Mouse (Mus musculus) ovary, adult 10 weeks (tissue): ENCODE data around the gene Fbxo42. TPM values are rescaled to one million over a fixed set of nuclear protein-coding genes. Genes with fewer than 3 reads are reported as not detected.

ENCODE experiments used
- polyA plus RNA-seq: library from polyadenylated mRNA; stranded (reverse); fragments of 350-450 nt; fragmentation: Illumina TruSeq; extraction: RNeasy Lipid Tissue Mini Kit (QIAGEN cat#74804); gene quantifications from one replicate; pipeline ENCODE4 v1.2.3, GENCODE M21; 2014

Gene Fbxo42
- polyA plus RNA-seq: 6.7 TPM

DNA sequence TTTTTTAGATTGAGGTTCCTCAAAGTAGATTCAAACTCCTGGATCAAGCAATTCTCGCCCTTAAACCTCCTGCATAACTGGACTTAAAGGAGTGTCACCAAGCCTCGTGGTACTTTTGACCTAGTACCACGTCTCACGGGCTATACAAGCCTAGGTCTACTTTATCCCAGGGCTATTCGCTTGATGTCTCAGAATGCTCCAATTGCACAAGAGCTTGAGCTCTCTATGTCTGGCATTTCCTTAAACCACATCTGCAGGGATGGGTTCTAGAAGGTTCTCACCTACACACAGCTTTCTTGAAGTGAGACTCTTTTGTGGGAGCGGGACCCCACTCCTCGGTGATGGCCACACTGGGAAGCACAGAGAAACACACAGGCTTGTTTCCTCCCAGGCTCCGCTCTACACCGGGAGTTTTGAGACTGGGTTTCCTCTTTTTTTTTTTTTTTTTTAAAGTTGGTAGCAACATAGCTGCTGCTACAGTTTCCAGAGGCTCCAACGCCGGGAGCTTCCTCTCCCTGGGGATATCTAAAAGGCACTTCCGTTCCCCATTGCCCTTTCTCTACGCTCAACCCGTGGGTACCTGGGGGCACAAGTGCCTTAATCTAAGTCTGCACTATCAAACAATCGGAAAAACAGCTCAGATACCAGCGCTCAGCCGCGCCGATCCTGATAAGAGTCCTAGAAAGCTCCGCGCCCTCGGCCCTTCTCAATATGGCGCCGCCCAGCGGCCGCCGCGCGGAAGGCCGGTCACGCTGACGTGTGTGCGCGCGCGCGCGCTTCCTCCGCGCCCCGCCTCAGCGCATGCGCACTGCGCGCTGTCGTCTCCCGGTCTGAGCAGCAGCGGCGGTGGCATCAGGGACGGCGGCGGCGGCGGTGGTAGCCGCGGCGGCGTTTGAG, at the start of gene Fbxo42:
Fbxo42 (plus strand) TSS at position 802 of the 897 bp plus-strand sequence.

DNA sequence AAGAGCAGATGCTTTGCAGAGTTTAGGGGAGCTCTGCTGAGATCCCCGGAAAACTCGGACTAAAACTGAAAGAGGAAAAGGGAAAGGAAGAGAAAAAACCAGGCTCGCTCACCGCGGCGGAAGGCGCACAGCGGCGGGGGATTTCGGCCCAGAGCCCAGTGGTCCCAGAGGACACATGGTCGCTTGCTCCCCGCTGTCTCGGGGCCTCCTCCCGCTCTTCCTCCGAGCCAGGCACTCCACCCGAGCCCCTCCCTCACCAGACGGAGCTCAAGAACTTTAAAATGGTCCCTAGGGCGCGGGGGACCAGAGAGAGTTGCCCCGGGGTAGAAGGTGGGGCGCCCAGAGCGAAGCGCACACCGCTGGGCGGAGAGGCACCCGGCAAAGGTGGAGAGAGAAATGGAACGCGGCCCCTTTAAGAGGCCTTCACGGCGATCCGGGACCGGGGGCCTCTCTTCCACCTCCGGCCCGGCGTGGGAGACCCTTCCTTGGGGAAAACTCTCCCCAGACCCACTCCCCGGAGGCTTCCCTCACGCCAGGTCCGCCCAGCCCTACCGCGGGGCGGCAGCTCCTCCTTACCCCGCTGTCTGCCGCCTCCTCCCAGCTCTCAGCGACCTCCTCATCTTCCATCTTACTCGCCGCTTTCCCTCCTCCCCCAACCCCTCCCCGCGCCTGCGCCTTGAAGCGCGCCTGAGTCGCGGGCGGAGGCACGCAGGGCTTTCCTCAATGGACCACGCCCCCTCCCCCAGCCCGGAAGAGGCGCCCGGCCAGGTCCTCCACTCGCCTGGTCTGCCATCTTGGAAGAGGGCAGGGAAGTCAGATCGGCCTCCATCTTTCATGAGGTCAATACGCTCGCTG, 8.4 kb upstream of the Fbxo42 start, which contains the start of gene Szrd1:
Szrd1 (minus strand) TSS at position 660 of the 855 bp plus-strand sequence.

DNA sequence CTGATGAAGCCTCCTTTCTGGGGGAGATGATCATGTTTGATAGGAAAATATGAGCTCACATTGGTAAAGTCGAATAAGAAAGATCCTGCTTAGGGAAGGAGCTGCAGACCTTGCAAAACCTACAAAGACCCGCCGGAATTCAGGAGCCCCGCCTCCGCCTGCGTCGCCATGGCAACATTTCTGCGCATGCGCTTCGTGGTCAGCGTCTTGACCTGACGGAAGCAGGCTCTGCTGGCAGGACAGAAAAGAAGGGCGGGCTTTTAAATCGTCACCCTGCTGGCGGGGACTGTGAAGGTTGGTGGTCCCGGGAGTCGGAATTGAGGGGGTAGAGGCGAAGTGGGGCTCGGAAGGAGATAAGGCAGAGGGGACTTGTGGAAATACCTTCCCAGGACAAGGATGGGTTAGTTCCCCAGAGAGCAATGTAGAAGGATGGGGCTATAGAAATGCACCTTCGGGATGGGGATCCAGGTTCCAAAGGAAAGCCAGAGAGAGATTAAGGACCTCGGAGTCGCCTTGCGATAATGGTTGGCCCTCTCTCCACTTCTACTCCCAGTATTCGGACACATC, 66.1 kb downstream of the Fbxo42 start, which contains the start of gene Rsg1:
Rsg1 (plus strand) TSS at position 187 of the 567 bp plus-strand sequence.

DNA sequence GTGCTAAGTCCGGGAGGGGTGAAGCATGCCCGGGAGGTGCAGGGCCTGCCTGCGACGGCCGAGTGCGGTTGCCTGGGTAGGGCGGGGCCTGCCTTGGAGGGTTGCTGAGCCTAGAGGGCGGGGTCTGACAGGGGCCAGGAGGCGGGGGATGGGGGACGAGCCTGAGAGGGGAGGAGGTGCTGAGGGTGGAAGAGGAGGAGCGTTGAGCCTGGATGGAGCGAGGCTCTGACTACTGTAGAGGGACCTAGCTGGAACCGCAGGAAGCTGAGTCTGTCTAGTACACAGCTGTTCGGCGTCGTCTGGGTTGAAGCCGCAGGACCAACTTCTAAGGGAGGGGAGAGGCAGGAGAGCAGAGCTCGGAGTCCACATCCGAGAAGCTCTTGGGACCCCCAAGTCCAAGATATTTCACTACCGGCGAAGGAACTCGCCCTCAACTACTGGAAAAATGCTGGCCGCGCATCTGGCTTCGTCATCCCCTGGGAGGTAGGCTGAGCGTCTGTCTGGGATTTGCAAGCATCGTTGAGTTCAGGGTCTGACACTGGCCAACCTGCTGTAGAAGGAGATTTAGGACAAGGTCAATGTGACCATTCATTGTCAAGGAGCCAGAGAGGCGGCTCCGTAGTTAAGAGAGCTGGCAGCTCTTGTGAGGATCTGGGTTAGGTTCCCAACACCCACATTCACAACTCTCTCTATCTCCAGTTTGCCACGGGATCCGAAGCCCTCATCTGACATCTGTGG, 91.8 kb downstream of the Fbxo42 start, which contains the start of gene Arhgef19:
Arhgef19 (plus strand) TSS at position 112 of the 738 bp plus-strand sequence.

Other genes starting within 250 kb of the Fbxo42 start
- 0.20 TPM for gene Padi2, start 241.6 kb upstream of the Fbxo42 start, polyA plus RNA-seq
- gene Sdhb, start 186.7 kb upstream of the Fbxo42 start, polyA plus RNA-seq: 31.6 TPM
- gene Atp13a2, start 161.0 kb upstream of the Fbxo42 start, polyA plus RNA-seq: 3.6 TPM
- not detected for gene Mfap2, start 137.5 kb upstream of the Fbxo42 start, polyA plus RNA-seq
- 0.88 TPM for gene Crocc, start 87.4 kb upstream of the Fbxo42 start, polyA plus RNA-seq
- 5.8 TPM for gene Necap2, start 69.6 kb upstream of the Fbxo42 start, polyA plus RNA-seq
- not detected for gene Spata21, start 59.6 kb upstream of the Fbxo42 start, polyA plus RNA-seq
- 27.7 TPM for gene Szrd1, start 8.1 kb upstream of the Fbxo42 start, polyA plus RNA-seq
- not detected for gene Rsg1, start 66.0 kb downstream of the Fbxo42 start, polyA plus RNA-seq
- 0.11 TPM for gene Arhgef19, start 91.6 kb downstream of the Fbxo42 start, polyA plus RNA-seq
- not detected for gene Epha2, start 153.3 kb downstream of the Fbxo42 start, polyA plus RNA-seq
- not detected for gene Fam131c, start 220.3 kb downstream of the Fbxo42 start, polyA plus RNA-seq